Mouse (Mus musculus) ES-E14 (cell line): ENCODE measurements at regions not wholly inside any gene's neighbourhood (a gene's known extent, or its start where the extent isn't known, plus 50 kb on each side); places are given as distances from the start of the nearest gene placed in this dataset.

ENCODE experiments used
- CHD2 ChIP-seq: IDR thresholded peaks from 2 replicates; pipeline ENCODE4 v1.6.1; 2014; ENCODE audit warnings: mild to moderate bottlenecking, low read depth, low read length, inconsistent platforms
- MAFK ChIP-seq: IDR thresholded peaks from 2 replicates; pipeline ENCODE4 v1.6.1; 2014; ENCODE audit warnings: mild to moderate bottlenecking, low read depth, low read length, inconsistent platforms; ENCODE audit not compliant: insufficient read depth
- ZC3H11A ChIP-seq: IDR thresholded peaks from 2 replicates; pipeline ENCODE4 v1.6.1; 2012; ENCODE audit warnings: low read depth, mild to moderate bottlenecking, inconsistent platforms, low read length, borderline replicate concordance

GRCm38 (mm10) chr4:53323195-53323594 lies 117.0 kb upstream of the Slc44a1 start:
- TF ChIP-seq CHD2 (no peak), ZC3H11A (no peak), MAFK (no peak)
